Mouse (Mus musculus) cerebellum, postnatal 36 days (tissue): ENCODE data around the gene 9130019O22Rik.
"Not testable (repeated sequence)": the region's sequence is repeated elsewhere in the genome, so short reads cannot be mapped to it uniquely, and the experiment has no call there.

ENCODE experiments used
- DNase-seq, 2 experiments: peaks; one replicate each; pipeline ENCODE4 v3.0.0; 2021 to 2022; ENCODE audit warnings: mixed read lengths in 2 of 2

9130019O22Rik gene

DNA sequence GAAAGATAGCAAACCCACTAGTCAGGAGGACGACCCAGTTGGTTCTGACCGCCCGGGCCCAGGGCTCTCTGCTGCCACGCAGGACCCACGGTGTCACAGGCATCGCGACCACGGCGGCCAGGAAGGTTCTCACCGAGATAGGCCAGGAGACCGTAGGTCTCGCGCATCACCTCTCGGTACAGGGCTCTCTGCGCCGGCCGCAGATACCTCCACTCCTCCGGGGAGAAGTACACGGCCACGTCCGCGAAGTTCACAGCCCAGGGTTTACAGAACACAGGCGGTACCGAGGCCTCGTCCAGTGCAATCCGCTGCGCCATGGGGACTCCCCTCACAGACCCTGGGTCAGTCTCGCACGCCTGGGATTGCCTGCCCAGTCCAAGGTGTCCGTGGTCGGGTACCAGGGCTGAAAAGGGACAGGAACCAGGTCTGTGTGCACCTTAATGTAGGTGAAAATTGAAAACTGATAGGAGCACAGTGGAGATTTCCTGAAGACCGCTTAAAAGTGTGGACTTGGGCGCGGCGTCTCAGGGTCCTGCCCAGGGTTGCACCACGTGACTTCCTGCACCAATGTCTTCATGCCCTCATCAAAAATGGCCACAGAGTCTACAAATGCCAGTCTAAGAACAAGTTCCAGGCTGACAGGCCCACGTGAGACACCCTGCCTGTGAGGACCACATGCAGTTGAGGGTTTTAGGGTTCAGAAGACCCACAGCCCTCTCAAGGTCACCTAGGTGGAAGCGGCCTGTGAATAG, at the start of gene 9130019O22Rik:
Gene 9130019O22Rik (minus strand): TSS at position 526 of the 752 bp plus-strand sequence.
- DNase-seq: peak; percentile 90 to 97

DNA sequence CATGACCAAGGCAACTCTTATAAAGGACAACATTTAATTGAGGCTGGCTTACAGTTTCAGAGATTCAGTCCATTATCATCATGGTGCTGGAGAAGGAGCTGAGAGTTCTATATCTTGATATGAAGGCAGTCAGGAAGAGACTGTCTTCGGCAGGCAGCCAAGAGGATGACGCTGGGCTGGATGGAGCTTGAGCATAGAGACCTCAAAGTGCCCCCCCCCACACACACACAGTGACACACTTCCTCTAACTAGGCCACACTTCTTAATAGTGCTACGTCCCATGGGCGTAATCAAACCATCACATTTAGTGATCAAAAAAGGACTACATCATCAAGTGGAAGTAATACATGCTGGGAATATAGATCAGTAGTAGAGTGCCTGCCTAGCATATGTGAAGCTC, 48.2 kb upstream of the 9130019O22Rik start:
- no peak for DNase-seq

DNA sequence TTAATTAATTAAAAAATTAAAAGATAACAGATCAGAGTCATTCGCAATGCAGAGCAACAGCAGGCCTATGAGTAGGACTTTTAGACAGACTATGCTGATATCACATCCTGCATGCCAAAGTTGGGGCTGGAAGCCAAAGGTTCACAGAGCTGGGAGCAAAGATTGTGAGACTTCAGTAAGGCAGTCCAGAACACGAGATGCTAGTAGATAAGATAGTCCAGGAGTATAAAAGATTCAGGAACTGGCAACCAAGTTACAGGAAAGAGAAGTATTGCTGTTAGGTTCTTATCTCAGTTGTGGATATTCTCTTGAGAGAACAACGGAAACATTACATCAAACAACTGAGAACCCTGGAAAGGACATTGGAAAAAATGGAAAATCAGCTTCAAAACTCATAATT, 39.4 kb upstream of the 9130019O22Rik start:
- DNase-seq: no peak

DNA sequence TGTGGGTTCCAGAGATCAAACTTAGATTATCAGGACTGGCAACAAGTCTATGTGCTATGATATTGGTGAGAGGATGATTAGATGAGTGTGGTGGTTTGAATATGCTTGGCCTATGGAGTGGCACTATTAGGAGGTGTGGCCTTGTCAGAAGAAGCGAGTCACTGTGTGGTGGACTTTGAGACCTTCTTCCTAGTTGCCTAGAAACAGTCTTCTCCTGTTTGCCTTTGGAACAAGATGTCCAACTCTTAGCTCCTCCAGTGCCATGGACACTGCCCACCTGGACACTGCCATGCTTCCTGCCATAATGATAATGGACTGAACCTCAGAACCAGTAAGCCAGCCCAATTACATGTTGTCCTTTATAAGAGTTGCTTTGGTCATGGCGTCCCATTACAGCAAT, 38.9 kb upstream of the 9130019O22Rik start:
- no peak for DNase-seq

- DNase-seq: no peak
Observed at GRCm38 (mm10) chr7:127425291-127425690, 38.3 kb upstream of the 9130019O22Rik start.

DNA sequence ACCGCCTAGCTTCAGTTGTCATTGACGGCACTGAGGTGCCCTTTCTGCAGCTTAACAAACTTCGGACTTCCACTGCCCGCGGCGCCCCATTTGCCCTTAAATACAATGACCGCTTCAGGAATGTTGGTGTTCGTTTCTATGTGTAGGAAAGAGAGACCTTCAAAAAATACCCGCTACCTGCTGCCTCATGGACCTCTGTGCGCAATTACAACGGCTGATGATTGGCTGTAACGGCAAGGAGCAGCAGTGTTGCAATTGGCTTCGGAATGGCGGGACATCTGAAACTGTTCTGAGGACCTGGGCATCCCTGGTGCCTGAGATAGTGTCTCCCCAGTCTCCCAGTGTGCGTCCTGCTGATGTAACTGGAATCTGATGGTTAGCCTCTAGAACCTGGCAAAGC, 35.3 kb upstream of the 9130019O22Rik start:
- DNase-seq: peak; percentile 46 to 56

DNA sequence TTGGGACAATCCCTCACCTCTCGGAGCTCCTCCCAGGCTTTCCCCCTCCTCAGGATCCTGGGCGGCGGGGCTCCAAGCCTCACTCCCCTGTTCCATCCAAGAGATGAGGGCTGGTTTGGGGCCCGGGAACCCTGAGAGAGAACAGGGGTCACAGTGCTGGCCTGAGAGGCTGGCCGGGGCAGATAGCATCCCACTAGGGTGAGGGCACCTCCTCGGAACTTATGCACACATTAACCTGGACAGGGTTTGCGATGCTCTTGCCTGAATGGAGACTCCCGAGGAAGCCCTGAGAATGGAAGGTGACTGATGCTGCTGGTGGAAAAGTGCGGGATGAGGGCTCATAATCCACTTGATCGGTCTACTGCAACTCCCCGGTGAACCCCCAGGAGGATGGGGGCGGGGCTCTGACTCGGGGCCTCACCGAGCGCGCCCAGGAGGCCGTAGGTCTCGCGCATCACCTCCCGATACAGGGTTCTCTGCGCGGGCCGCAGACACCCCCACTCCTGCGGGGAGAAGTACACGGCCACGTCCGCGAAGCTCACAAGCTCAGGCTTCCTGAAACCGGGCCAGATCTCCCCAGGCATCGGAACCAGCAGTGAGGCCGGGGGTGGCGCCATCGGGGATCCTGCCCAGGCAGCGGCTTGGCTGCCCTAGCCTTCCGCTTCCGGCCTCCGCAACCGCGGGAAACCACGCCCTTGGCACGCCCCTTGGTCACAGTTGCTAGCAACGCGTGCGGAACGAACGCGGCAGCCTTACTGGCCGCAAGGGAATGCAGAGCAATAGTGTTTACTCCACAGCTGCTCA, 34.6 kb upstream of the 9130019O22Rik start, which contains the start of gene Zfp688:
Gene Zfp688 (minus strand): TSS at position 681 of the 804 bp plus-strand sequence.
- DNase-seq: peak; percentile 89 to 92

DNA sequence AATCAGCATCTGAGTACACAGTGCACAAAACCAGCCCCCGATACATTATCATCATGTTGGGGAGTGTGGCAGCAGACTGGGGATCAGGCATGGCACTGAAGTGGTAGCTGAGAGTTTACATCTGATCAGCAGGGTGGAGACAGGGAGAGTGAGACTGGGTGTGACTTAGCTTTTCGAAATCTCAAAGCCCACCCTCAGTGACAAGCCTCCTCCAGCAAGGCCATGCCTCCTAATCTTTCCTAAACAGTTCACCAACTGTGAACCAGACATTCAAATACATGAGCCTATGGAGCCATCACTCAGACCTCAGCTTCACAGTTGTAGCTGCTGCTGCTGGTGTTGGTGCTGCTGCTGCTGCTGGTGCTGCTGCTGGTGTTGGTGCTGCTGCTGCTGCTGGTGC, 24.5 kb upstream of the 9130019O22Rik start:
- DNase-seq: no peak

GRCm38 (mm10) chr7:127406002-127406987, 19.3 kb upstream of the 9130019O22Rik start, which contains the start of gene Zfp764:
Gene Zfp764, minus strand, starts transcription at chr7:127406822.
- peak; percentile 89 to 97 for DNase-seq

DNA sequence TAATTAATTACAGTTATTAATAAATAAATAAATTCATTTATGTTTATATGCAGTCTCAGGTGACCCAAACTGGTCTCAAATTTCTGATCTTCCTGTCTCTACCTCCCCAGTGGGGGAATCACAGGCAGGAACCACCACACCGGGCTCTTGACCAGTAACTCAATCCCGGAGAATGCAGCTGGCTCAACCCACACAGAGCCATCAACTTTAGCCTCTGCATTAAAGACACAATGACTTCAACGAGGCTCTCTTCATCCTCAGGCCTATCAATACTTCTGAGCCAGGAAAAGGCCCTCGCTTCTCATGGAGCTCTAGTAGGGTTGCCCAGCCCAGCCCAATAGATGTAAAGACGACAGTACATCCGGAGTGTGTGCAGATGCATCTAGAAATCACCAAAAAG, 17.1 kb upstream of the 9130019O22Rik start:
- not testable (repeated sequence) for DNase-seq

- no peak for DNase-seq
Observed at GRCm38 (mm10) chr7:127402980-127403379, 16.0 kb upstream of the 9130019O22Rik start.

DNA sequence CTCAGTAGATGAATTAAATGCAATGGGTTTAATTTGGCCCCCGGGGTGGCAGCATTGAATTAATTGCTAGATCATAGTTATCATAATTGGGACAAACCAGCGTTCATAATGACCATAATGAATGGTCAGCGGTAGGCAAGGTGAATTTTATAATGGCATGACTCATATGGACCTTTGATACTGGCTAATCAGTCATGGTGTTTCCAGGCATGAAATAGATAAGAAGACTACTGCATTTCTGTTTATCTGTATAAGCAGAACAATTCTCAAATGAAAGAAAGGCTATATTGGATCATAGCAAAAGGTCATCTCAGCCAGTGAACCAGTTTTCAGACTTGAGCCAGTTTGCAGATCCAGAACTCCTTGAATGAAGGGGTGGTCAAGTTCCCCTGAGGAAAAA, 13.4 kb upstream of the 9130019O22Rik start:
- DNase-seq: no peak

GRCm38 (mm10) chr7:127393944-127394333, 7.0 kb upstream of the 9130019O22Rik start:
- no peak for DNase-seq

- peak; percentile 98 to 100 for DNase-seq
Observed at GRCm38 (mm10) chr7:127393157-127393943, 6.4 kb upstream of the 9130019O22Rik start, which contains the start of gene E430018J23Rik. Gene E430018J23Rik, minus strand, starts transcription at chr7:127393629.

- no peak for DNase-seq
Observed at GRCm38 (mm10) chr7:127392251-127392824, 5.4 kb upstream of the 9130019O22Rik start.

GRCm38 (mm10) chr7:127391538-127391937, 4.6 kb upstream of the 9130019O22Rik start:
- no peak for DNase-seq

- no peak for DNase-seq
Observed at GRCm38 (mm10) chr7:127390306-127390705, 3.3 kb upstream of the 9130019O22Rik start.

GRCm38 (mm10) chr7:127388201-127388600, 1.2 kb upstream of the 9130019O22Rik start:
- DNase-seq: not testable (repeated sequence)

DNA sequence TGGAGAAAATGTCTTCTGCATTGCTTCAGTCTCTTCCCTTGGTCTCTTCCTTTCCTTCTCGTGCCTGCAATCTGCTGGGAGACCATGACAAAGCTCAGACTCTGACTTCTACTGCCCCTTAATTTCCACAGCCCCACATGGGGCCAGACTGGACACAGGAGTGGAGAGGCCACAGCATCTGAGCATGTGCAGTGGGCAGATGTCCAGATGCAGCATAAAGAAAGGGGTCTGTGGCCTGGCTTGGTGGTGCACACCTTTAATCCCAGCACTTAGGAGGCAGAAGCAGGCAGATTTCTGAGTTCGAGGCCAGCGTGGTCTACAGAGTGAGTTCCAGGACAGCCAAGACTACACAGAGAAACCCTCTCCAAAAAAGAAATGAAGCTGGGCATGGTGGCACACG, 1.4 kb downstream of the 9130019O22Rik start:
- DNase-seq: not testable (repeated sequence)

- no peak for DNase-seq
Observed at GRCm38 (mm10) chr7:127378310-127378921, 8.6 kb downstream of the 9130019O22Rik start.
